Mouse (Mus musculus) midbrain, postnatal 0 days (tissue): Measurements from ENCODE around the gene Jam3. TPM values are rescaled to one million over a fixed set of nuclear protein-coding genes. Genes with fewer than 3 reads are reported as not detected.
A peak's percentile ranks its signal among the peaks of the same experiment; 100 is the strongest.

Experiments used
- ATAC-seq: fragments of 200-750 bp; cut with Nextera tagmentation; 2 replicates; pipeline ENCODE4 v1.8.0; 2017; ENCODE audit warnings: moderate number of reproducible peaks, mild to moderate bottlenecking, moderate TSS enrichment, moderate library complexity; ENCODE audit not compliant: low FRiP score
- DNase-seq: peaks from one replicate; pipeline ENCODE4 v3.0.0-alpha.2; 2015; ENCODE audit warnings: low spot score
- H3K27ac ChIP-seq: fragments of 300-500 bp; sonication (generic); 2 replicates; pipeline ENCODE4 v1.5.1; 2014; ENCODE audit warnings: low read depth, mild to moderate bottlenecking, low read length, mixed read lengths
- H3K27me3 ChIP-seq: fragments of 300-500 bp; sonication (generic); 2 replicates; pipeline ENCODE4 v1.6.1; 2014; ENCODE audit warnings: low read length, control low read depth, mixed read lengths; ENCODE audit not compliant: insufficient read depth
- H3K36me3 ChIP-seq: fragments of 300-500 bp; sonication (generic); 2 replicates; pipeline ENCODE4 v1.6.1; 2014; ENCODE audit warnings: low read length, control low read depth, mixed read lengths; ENCODE audit not compliant: insufficient read depth
- H3K4me1 ChIP-seq: fragments of 300-500 bp; sonication (generic); 2 replicates; pipeline ENCODE4 v1.6.1; 2014; ENCODE audit warnings: mild to moderate bottlenecking, control low read depth, antibody characterized with exemption, low read length, mixed read lengths; ENCODE audit not compliant: insufficient read depth
- H3K4me2 ChIP-seq: fragments of 300-500 bp; sonication (generic); 2 replicates; pipeline ENCODE4 v1.6.1; 2014; ENCODE audit warnings: low read depth, mild to moderate bottlenecking, low read length, mixed read lengths; ENCODE audit not compliant: poor library complexity, severe bottlenecking
- H3K4me3 ChIP-seq: fragments of 300-500 bp; sonication (generic); 2 replicates; pipeline ENCODE4 v1.5.1; 2014; ENCODE audit warnings: low read depth, mild to moderate bottlenecking, low read length, moderate library complexity
- H3K9ac ChIP-seq: fragments of 300-500 bp; sonication (generic); replicated peaks from 2 replicates; pipeline ENCODE4 v1.6.1; 2014; ENCODE audit warnings: mild to moderate bottlenecking, low read length, moderate library complexity, mixed read lengths; ENCODE audit not compliant: poor library complexity, severe bottlenecking
- H3K9me3 ChIP-seq: fragments of 300-500 bp; sonication (generic); 2 replicates; pipeline ENCODE4 v1.6.1; 2016; ENCODE audit warnings: low read length, control low read depth
- CTCF ChIP-seq: IDR thresholded peaks from 2 replicates; pipeline ENCODE4 v1.5.1; 2016; ENCODE audit warnings: antibody characterized with exemption, mild to moderate bottlenecking
- WGBS: fragments of 180-500 bp; shearing (Covaris S2); extraction: QIAGEN DNeasy Blood & Tissue Kit; methylation state at CpG from one replicate; pipeline ENCODE4 v1.1.7; 2014; 5-methylcytosine and 5-hydroxymethylcytosine counted together
- polyA plus RNA-seq: library from polyadenylated mRNA; unstranded; fragments of >200 nt; fragmentation: Nextera tagmentation; extraction: Ambion mirVana; gene quantifications from 2 replicates; pipeline ENCODE4 v1.2.1, GENCODE M21; 2015
- total RNA-seq: library from RNA; depleted of rRNA; stranded (reverse); fragments of >200 nt; gene quantifications from 2 replicates; pipeline ENCODE4 v1.2.3, GENCODE M21; 2014

Jam3 gene
- total and polyA plus RNA-seq, 2 experiments from 2014 or later: 20.6 to 29.2 TPM

GRCm38 (mm10) chr9:27188677-27189241 lies 33.5 kb upstream of the Jam3 start:
- WGBS: 82% methylated on average over 7 of the region's 7 CpGs
- DNase-seq (no peak), ATAC-seq (no peak)
- no peaks in the 10 kb centered on the region for H3K9me3 ChIP-seq
- H3K27me3 ChIP-seq: no peaks in the 10 kb centered on the region
- no peak for TF ChIP-seq CTCF
- no peak overlapping the region for H3K4me3 ChIP-seq
- H3K4me1 ChIP-seq: peaks cover 16% of the 10 kb centered on the region
- no peak overlapping the region for H3K9ac ChIP-seq
- no peak overlapping the region for H3K4me2 ChIP-seq
- no peak overlapping the region for H3K27ac ChIP-seq
- no peaks in the 10 kb centered on the region for H3K36me3 ChIP-seq

- Histone ChIP-seq H3K9ac (no peak overlapping the region), H3K4me1 (no peaks in the 10 kb centered on the region; the same call in 1 of the 2 replicates), H3K9me3 (no peaks in the 10 kb centered on the region), H3K4me2 (no peak overlapping the region), H3K4me3 (no peak overlapping the region), H3K36me3 (no peaks in the 10 kb centered on the region), H3K27me3 (no peaks in the 10 kb centered on the region), H3K27ac (no peak overlapping the region)
- no peak for ATAC-seq
- TF ChIP-seq CTCF: no peak
- DNase-seq: no peak
Observed at GRCm38 (mm10) chr9:27185820-27186219, 30.6 kb upstream of the Jam3 start.

DNA sequence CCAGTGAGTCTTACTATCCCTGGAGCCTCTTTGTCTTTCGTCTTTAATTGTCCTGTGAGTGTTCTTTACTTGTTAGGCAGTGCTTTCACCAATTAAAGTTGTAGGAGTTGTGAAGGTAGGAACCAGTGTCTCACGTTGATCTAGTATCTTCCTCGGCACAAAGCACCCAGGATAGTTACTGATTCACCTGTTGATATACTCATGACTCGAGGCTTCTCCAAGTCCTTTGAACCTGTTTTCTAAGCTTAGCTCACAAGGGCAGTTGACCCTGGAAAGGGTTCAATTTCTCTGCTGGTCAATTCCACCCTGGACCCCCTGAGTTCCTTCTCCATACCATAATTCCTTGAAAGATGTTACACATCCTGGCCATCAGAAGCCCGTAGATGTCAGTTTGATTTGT lies 26.9 kb upstream of the Jam3 start:
- Histone ChIP-seq H3K9ac (no peak overlapping the region), H3K9me3 (no peaks in the 10 kb centered on the region), H3K4me3 (no peak overlapping the region), H3K4me2 (no peak overlapping the region), H3K27ac (no peak overlapping the region), H3K27me3 (no peaks in the 10 kb centered on the region), H3K4me1 (no peaks in the 10 kb centered on the region; the same call in 1 of the 2 replicates), H3K36me3 (no peaks in the 10 kb centered on the region)
- 88% methylated on average over 5 of the region's 5 CpGs for WGBS
- DNase-seq (no peak), ATAC-seq (no peak)
- no peak for TF ChIP-seq CTCF

- 67% methylated on average over 3 of the region's 3 CpGs for WGBS
- no peak overlapping the region for H3K4me3 ChIP-seq
- 0 out of 2 replicates have a peak, but pooled peaks have one; percentile 47 for ATAC-seq
- H3K9me3 ChIP-seq: no peaks in the 10 kb centered on the region
- no peak for DNase-seq
- H3K4me1 ChIP-seq: no peaks in the 10 kb centered on the region
- no peak overlapping the region for H3K27ac ChIP-seq
- no peak overlapping the region for H3K9ac ChIP-seq
- no peaks in the 10 kb centered on the region for H3K27me3 ChIP-seq
- H3K4me2 ChIP-seq: no peak overlapping the region
- peak; percentile 47 for TF ChIP-seq CTCF
- no peaks in the 10 kb centered on the region for H3K36me3 ChIP-seq
Observed at GRCm38 (mm10) chr9:27180492-27180891, 25.3 kb upstream of the Jam3 start.

- H3K36me3 ChIP-seq: no peaks in the 10 kb centered on the region
- H3K9me3 ChIP-seq: no peaks in the 10 kb centered on the region
- ATAC-seq (no peak), DNase-seq (no peak)
- H3K9ac ChIP-seq: no peak overlapping the region
- no peaks in the 10 kb centered on the region for H3K27me3 ChIP-seq
- H3K4me1 ChIP-seq: no peaks in the 10 kb centered on the region
- H3K4me2 ChIP-seq: no peak overlapping the region
- H3K27ac ChIP-seq: no peak overlapping the region
- no peak for TF ChIP-seq CTCF
- H3K4me3 ChIP-seq: no peak overlapping the region
- WGBS: 72% methylated on average over 4 of the region's 4 CpGs
Observed at GRCm38 (mm10) chr9:27178935-27179334, 23.7 kb upstream of the Jam3 start.

DNA sequence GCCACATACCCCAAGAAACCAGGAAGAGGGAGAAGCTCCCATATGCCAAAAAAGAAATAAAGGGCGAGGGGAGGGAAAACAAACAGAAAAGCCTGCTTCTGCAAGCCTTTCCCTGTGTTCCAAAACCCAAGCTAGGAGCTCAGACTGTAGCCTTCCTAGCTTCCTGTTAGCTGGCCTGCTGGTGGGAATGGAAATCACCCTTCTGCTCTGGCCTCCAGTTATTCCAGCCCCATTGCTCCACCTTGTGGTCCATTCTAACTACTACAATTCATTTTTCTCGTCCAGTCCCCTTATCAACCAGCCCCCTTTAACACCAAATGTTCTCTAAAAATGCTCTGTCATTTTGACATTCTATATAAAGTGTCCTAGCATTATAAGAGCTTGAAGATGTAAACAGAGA lies 20.9 kb upstream of the Jam3 start:
- no peak overlapping the region for H3K27ac ChIP-seq
- H3K36me3 ChIP-seq: no peaks in the 10 kb centered on the region
- H3K4me1 ChIP-seq: no peaks in the 10 kb centered on the region
- H3K4me2 ChIP-seq: no peak overlapping the region
- no peaks in the 10 kb centered on the region for H3K9me3 ChIP-seq
- no peak overlapping the region for H3K9ac ChIP-seq
- no peaks in the 10 kb centered on the region for H3K27me3 ChIP-seq
- no peak overlapping the region for H3K4me3 ChIP-seq
- ATAC-seq (peak; percentile 71), DNase-seq (peak; percentile 91)
- 0% methylated on average over 2 of the region's 2 CpGs for WGBS
- peak; percentile 93 for TF ChIP-seq CTCF
